Mouse (Mus musculus): ENCODE data around the gene Lhx2. TPM values are rescaled to one million over a fixed set of nuclear protein-coding genes. Genes with fewer than 3 reads are reported as not detected.

Gene Lhx2
- polyA plus RNA-seq, 1 experiment = 0.08 TPM

DNA sequence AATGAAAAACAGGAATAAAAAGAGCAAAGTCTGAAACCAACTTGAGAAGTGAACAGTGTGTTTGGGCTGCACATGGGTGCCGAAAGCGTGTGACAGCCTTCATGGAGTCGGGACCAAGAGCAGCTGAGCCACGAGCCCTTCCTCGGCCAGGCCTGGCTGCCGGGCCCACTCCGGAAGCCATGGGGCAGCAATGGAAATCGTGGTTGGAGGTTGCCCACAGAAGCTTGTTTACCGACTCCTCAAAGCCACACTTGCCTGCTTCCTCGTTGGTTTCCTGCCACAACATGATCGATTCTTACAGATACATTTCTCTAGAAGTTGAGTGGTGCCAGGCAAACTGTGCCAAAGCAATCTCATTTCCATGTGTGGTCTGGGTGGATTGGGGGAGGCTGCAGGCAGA, 20.0 kb upstream of the Lhx2 start:
- Histone ChIP-seq H3K4me1 (ENCODE audit: control insufficient read depth, insufficient read depth, low read length) (no peaks in the 10 kb centered on the region), H3K36me3 (ENCODE audit: control insufficient read depth, insufficient read depth, low read length) (no peaks in the 10 kb centered on the region), H3K27ac (ENCODE audit: insufficient read depth, low read depth, low read length) (no peak overlapping the region), H3K27me3 (replicated peaks; ENCODE audit: control insufficient read depth, insufficient read depth, low read length) (no peaks in the 10 kb centered on the region), H3K4me3 (ENCODE audit: insufficient read depth, low read depth, low read length) (no peak overlapping the region)
- WGBS = 91% methylated on average over 11 of the region's 11 CpGs
- TF ChIP-seq POLR2A (IDR thresholded peaks at IDR 0.05; ENCODE audit: low read depth, low read length) = no peak
- no peak for TF ChIP-seq CTCF (conservative IDR thresholded peaks at IDR 0.05; ENCODE audit: insufficient read depth, insufficient read length, low read depth, low read length)
- no peak for DNase-seq

DNA sequence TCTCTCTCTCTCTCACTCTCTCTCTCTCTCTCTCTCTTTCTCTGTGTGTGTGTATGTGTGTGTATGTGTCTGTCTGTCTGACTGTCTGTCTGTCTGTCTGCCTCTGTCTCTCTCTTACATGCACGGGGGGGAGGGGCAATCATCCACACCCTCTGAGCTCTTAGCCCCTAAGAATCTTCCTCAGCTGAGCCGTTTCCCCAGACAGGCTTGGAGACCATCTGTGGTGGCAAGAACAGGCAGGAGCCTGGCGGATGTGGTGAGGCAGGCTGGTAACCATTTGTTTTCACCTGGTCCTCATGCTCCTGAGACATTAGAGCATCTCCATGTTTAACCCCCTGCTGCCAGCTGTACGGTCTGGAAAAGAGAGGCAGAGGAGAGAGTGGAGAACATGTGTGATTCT, 18.2 kb upstream of the Lhx2 start:
- H3K36me3 ChIP-seq (ENCODE audit: control insufficient read depth, insufficient read depth, low read length) = no peaks in the 10 kb centered on the region
- no peak for TF ChIP-seq POLR2A (IDR thresholded peaks at IDR 0.05; ENCODE audit: low read depth, low read length)
- TF ChIP-seq CTCF (conservative IDR thresholded peaks at IDR 0.05; ENCODE audit: insufficient read depth, insufficient read length, low read depth, low read length) = no peak
- H3K27ac ChIP-seq (ENCODE audit: insufficient read depth, low read depth, low read length) = no peak overlapping the region
- no peak overlapping the region for H3K4me3 ChIP-seq (ENCODE audit: insufficient read depth, low read depth, low read length)
- no peak for DNase-seq
- no peaks in the 10 kb centered on the region for H3K4me1 ChIP-seq (ENCODE audit: control insufficient read depth, insufficient read depth, low read length)
- H3K27me3 ChIP-seq (replicated peaks; ENCODE audit: control insufficient read depth, insufficient read depth, low read length) = no peaks in the 10 kb centered on the region
- WGBS = 54% methylated on average over 4 of the region's 4 CpGs

DNA sequence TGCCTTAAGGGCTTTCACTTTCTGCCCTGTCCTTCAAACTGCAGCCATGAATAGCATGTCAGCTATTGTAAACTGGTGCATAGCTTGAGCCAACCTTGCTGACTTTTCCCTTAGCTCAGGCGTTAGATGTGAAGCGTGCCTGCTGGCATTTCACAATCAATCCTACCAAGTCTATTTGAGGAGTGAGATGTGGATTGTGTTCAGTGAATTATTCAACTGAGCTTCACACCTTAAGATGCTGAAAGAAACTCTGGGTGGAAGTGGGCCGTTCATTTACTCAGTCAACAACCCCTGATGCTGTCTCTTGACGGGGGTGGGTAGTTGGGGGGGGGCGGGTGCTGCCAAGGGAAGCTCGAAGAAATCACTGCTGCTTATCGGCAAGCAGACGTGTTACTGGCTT, 15.7 kb upstream of the Lhx2 start:
- Histone ChIP-seq H3K4me3 (ENCODE audit: insufficient read depth, low read depth, low read length) (no peak overlapping the region), H3K27me3 (replicated peaks; ENCODE audit: control insufficient read depth, insufficient read depth, low read length) (no peaks in the 10 kb centered on the region), H3K27ac (ENCODE audit: insufficient read depth, low read depth, low read length) (no peak overlapping the region), H3K4me1 (ENCODE audit: control insufficient read depth, insufficient read depth, low read length) (no peaks in the 10 kb centered on the region), H3K36me3 (ENCODE audit: control insufficient read depth, insufficient read depth, low read length) (no peaks in the 10 kb centered on the region)
- WGBS = 67% methylated on average over 8 of the region's 8 CpGs
- TF ChIP-seq CTCF (conservative IDR thresholded peaks at IDR 0.05; ENCODE audit: insufficient read depth, insufficient read length, low read depth, low read length) (no peak), POLR2A (IDR thresholded peaks at IDR 0.05; ENCODE audit: low read depth, low read length) (no peak)
- no peak for DNase-seq

DNA sequence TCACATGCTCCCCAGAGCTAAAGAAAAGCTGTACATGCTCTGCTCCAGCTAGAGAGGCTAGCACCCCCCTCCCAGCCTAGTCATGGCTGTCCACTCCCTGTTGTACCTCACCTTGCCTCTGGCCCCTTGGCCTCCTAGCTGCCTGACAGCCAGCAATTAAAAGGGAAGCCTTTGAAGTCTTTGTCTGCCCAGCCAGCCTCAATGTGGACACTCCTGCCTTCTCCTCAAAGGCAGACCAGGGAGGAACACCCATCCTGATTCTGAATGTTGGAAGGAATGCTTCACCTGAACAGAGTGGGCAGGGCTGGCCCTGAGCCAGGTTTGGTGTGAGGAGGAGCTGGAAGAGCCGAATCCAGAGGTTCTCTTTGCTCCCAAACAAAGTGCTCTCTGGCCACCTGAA, 12.4 kb upstream of the Lhx2 start:
- Histone ChIP-seq H3K4me3 (ENCODE audit: insufficient read depth, low read depth, low read length) (no peak overlapping the region), H3K27ac (ENCODE audit: insufficient read depth, low read depth, low read length) (no peak overlapping the region), H3K27me3 (replicated peaks; ENCODE audit: control insufficient read depth, insufficient read depth, low read length) (no peaks in the 10 kb centered on the region), H3K4me1 (ENCODE audit: control insufficient read depth, insufficient read depth, low read length) (no peaks in the 10 kb centered on the region), H3K36me3 (ENCODE audit: control insufficient read depth, insufficient read depth, low read length) (no peaks in the 10 kb centered on the region)
- TF ChIP-seq CTCF (conservative IDR thresholded peaks at IDR 0.05; ENCODE audit: insufficient read depth, insufficient read length, low read depth, low read length) = no peak
- no peak for TF ChIP-seq POLR2A (IDR thresholded peaks at IDR 0.05; ENCODE audit: low read depth, low read length)
- 49% methylated on average over 1 of the region's 1 CpGs for WGBS
- DNase-seq = no peak

DNA sequence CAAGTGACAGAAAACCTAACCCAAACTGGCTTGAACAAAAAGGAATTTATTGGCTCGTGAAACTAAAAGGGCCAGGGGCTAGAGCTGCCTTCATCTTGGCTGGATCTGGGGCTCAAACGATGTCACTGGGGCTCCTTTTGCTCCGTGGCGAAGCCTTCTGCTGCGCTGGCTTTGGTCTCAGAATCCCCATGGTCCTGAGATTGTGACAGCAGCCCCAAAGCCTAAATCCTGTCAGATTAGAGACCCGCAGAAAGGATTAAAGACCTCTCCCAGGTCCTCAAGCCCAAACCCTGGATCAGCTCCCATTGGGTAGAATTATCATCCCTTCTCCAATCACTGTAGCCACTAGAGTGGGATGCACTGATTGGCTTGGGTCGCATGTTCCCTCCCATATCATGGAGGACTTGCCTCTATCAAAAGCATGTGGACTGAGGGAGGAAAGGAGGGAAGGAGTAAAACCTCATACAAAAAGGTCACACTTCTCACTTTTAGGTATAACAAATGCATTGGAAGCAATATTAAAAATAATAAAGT, 5.4 kb upstream of the Lhx2 start:
- H3K27ac ChIP-seq (ENCODE audit: insufficient read depth, low read depth, low read length) = no peak overlapping the region
- no peak for DNase-seq
- H3K4me3 ChIP-seq (ENCODE audit: insufficient read depth, low read depth, low read length) = no peak overlapping the region
- WGBS = 59% methylated on average over 7 of the region's 7 CpGs
- no peaks in the 10 kb centered on the region for H3K36me3 ChIP-seq (ENCODE audit: control insufficient read depth, insufficient read depth, low read length)
- TF ChIP-seq POLR2A (IDR thresholded peaks at IDR 0.05; ENCODE audit: low read depth, low read length) = no peak
- no peak for TF ChIP-seq CTCF (conservative IDR thresholded peaks at IDR 0.05; ENCODE audit: insufficient read depth, insufficient read length, low read depth, low read length)
- H3K27me3 ChIP-seq (replicated peaks; ENCODE audit: control insufficient read depth, insufficient read depth, low read length) = peaks cover 4% of the 10 kb centered on the region
- H3K4me1 ChIP-seq (ENCODE audit: control insufficient read depth, insufficient read depth, low read length) = no peaks in the 10 kb centered on the region

DNA sequence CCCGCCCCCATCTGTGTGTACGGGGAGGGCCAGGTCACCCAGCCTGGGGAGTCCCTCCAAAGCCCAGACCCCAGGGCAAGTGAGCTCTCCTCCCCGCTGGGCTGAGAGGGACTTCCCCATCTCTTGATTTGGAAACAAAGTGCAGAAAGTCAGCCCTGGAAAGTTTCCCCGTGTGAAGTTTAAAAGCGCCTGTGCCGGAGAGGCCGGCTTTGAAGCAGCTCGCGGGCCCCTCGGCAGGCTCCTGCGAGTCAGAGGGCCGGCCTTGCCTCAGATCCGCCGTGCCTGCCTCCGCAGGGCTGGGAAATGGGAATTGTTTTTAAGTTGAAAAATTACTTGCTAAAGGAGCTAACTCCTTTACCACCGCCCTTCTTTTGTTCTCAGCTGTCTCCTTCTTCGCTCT, 2.5 kb upstream of the Lhx2 start:
- no peak for DNase-seq
- Histone ChIP-seq H3K4me1 (ENCODE audit: control insufficient read depth, insufficient read depth, low read length) (no peaks in the 10 kb centered on the region), H3K27me3 (replicated peaks; ENCODE audit: control insufficient read depth, insufficient read depth, low read length) (peaks cover 17% of the 10 kb centered on the region), H3K36me3 (ENCODE audit: control insufficient read depth, insufficient read depth, low read length) (no peaks in the 10 kb centered on the region), H3K4me3 (ENCODE audit: insufficient read depth, low read depth, low read length) (no peak overlapping the region), H3K27ac (ENCODE audit: insufficient read depth, low read depth, low read length) (no peak overlapping the region)
- WGBS = 16% methylated on average over 17 of the region's 17 CpGs
- no peak for TF ChIP-seq POLR2A (IDR thresholded peaks at IDR 0.05; ENCODE audit: low read depth, low read length)
- no peak for TF ChIP-seq CTCF (conservative IDR thresholded peaks at IDR 0.05; ENCODE audit: insufficient read depth, insufficient read length, low read depth, low read length)

DNA sequence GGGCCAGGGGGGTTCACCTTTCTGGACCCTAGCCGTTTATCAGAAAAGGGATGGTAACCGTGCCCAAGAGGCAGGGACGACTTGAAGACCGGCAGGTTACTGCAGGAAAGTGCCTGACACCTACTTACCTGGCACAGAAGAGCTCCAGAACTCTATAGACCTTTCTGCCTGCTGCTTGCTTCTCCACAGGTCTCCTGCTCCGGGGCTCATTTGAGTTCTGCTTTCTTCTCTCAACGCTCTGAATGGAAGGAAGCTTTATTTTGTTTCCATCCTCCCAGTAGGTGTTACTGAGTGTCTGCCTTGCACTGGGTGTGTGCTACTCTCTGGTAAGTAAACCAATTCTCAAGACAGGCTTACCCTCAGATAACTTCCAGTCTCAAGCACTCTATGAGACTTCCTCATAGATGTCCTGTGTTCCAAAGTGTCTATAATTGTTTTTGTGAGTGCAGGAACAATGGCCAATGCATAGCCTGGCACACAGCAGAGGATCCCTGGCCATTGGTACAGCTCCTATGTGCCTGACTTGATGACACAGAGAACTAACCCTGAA, 1.9 kb upstream of the Lhx2 start:
- no peak for DNase-seq
- Histone ChIP-seq H3K4me3 (ENCODE audit: insufficient read depth, low read depth, low read length) (no peak overlapping the region), H3K27me3 (replicated peaks; ENCODE audit: control insufficient read depth, insufficient read depth, low read length) (peaks cover 17% of the 10 kb centered on the region), H3K36me3 (ENCODE audit: control insufficient read depth, insufficient read depth, low read length) (no peaks in the 10 kb centered on the region), H3K27ac (ENCODE audit: insufficient read depth, low read depth, low read length) (no peak overlapping the region), H3K4me1 (ENCODE audit: control insufficient read depth, insufficient read depth, low read length) (no peaks in the 10 kb centered on the region)
- 27% methylated on average over 6 of the region's 6 CpGs for WGBS
- TF ChIP-seq POLR2A (IDR thresholded peaks at IDR 0.05; ENCODE audit: low read depth, low read length) = no peak
- no peak for TF ChIP-seq CTCF (conservative IDR thresholded peaks at IDR 0.05; ENCODE audit: insufficient read depth, insufficient read length, low read depth, low read length)
